Mouse (Mus musculus): Measurements from ENCODE around the gene Fancg. TPM values are rescaled to one million over a fixed set of nuclear protein-coding genes. Genes with fewer than 3 reads are reported as not detected.
A peak's percentile ranks its signal among the peaks of the same experiment; 100 is the strongest.

Gene Fancg
- total RNA-seq (2021) = 1 to 10 TPM; 8.3 to 8.9 TPM

DNA sequence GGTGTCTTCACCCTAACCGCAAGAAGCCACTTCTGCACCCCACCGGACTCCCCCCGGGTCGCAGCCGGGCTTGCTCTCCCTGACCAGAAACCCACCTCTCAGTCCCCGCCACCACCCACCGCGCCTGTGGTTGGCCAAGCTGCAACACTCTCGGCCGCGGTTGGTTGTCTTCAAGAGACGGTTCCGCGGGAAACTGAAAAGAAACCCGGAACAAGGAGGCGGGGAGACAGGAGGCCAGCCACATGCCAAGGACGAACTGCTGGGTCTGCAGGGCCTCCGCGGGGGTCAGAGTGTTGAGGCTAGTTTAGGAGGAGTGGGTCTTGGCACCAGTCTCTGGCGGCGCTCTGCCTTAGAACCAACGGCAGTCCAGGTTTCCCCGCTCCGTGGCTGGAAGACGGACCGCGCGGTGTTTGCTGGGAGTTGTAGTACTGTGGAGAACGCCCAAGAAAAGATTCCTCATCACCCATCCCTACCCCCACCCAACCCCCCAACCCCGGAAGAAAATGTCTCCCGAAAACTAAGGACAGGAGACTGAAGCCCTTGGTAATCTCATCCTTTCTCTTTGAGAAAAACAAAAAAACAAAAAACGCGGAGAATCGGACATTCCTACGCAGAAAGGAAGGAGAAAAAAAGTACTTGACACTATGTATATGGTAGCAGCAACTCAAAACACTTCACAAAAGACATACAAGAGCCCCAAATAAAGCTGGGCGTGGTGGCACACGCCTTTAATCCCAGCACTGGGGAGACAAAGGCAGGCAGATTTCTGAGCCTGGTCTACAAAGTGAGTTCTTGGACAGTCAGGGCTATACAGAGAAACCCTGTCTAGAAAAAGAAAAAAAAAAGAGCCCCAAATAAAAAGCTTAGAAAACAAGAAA is at the start of gene Fancg:
Fancg (minus strand) TSS at position 346 of the 878 bp plus-strand sequence.
- peak; percentile 85 for DNase-seq

DNA sequence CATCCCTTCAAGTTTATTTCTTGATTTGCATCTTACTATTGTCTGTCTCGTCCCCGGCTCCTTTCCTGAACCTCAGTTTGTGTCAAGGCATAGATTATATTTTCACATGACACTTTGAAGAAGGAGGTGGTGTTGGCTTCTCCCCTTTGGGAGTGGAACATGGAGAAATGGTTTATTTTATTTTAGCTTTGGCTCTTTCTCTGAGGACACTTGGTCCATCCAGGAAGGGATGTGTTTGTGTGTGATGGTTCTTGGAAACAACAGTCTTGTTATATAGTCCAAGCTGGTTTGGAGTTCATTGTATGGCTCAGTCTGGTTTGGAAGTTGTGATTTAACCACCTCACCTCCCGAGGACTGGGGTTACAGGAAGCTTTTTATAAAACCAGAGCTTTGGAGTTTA is 49.4 kb upstream of the Fancg start:
- DNase-seq = no peak

GRCm38 (mm10) chr4:43058753-43059654 is 48.7 kb upstream of the Fancg start, which contains the start of gene Unc13b:
Unc13b (plus strand) TSS chr4:43058953.
- DNase-seq = peak; percentile 88 to 90

DNA sequence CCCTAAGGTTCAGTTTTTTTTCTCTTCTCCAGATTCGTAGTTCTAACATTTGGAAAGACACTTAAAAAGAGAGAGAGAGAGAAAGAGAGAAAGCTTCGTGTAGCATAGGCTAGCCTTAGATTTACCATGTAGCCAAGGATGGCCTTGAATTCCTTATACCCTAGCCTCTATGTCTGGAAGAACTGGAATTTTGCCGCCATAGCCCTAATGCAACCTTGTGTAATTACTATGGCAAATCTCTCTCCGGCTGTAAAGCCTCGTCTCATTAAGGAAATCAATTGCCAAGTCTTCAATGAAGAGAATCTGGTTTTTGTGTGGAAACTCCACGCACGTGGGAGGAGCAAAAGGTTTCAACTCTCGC is 48.1 kb upstream of the Fancg start:
- no peak for DNase-seq

GRCm38 (mm10) chr4:43057654-43058053 is 47.3 kb upstream of the Fancg start:
- DNase-seq = no peak

GRCm38 (mm10) chr4:43052627-43053026 is 42.3 kb upstream of the Fancg start:
- no peak for DNase-seq

- peak in 1 of 2 experiments; percentile 52 for DNase-seq
These were observed 36.9 kb upstream of the Fancg start for GRCm38 (mm10) chr4:43047231-43047630.

GRCm38 (mm10) chr4:43046607-43047006 is 36.3 kb upstream of the Fancg start:
- no peak for DNase-seq

DNA sequence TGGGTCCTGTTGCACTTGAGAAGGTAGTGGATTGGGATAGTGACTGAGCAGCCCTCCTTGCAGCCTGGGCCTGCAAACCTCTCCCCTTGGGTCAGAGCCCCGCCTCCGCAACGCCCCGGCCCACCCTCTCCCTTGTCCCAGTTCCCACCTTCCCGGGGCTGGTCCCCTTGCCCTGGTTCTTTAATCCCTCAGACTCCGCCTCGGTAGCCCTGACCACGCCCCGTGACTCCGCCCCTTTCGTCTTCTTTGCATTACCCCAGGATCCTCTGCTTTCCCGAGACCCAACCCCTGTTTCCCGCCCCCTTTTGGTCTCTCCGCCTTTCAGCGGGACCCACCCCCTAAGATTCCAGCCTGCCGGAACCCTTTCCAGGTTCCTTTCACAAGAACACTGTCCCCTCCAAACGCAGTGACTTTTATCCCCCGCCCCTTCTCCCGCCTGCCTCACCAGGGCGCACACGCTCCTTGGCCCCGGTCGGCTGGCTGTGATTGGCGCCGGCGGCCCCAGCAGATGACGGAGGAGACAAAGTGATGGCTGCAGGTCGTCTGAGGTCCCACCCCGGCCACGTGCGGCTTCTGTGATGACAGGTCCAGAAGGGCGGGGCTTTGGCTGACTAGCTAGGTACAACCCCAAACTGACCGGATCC is 35.5 kb upstream of the Fancg start, which contains the start of gene Fam214b:
Fam214b (minus strand) TSS at position 562 of the 644 bp plus-strand sequence.
- DNase-seq = peak; percentile 93 to 95

DNA sequence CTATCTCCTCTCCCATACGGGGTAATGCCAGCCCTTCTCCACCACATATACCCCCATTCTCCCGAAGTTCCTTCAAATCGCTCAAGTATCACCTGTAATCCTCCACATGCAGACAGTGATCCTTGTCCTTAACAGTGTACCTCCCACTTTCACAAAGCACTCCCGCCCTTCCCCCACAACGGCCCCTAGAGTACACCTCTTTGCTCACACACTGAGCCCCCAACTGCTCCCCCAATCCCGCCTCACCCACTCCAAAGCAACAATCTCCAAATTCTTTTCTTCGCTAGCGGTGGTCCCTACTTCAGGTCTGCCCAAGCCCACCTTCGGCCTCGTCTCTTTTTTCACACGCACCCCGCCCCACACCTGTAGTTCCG is 35.0 kb upstream of the Fancg start:
- no peak for DNase-seq

- DNase-seq = no peak
These were observed 34.4 kb upstream of the Fancg start for GRCm38 (mm10) chr4:43044673-43045072.

DNA sequence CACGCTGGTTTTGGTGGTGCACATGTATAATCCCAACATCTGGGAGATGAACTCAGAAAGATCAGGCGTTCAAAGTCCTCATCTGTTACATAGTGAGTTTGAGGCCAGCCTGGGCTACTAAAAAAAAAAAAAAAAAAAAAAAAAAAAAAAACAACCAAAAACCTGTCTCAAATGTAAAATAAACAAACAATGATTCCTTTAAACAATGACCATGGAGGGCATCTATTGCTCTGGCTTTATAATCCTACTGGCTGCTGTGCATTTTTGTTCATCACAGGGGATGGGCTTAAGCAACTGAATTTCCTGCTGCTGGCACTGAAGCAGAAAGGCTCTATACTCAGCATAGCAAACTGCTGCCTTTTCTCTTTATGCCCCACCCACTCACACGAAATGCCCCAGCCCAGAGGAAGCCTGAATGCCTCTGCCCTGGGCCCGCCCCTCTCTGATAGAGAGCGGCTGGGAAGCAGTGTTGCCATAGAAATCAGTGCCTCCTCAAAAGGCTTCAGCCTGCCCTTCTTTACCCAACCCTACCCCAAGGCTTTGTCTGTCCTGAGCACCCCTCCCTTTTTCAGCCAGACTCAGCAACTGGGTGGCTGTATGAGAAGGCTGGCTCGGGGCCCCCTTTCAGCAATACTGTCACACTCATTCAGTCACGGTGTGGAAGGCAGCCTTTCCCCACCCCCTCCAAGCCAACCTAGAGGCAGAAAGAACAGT is 33.5 kb upstream of the Fancg start:
- peak; percentile 53 to 60 for DNase-seq

GRCm38 (mm10) chr4:43040881-43041547 is 30.7 kb upstream of the Fancg start:
- no peak for DNase-seq

- DNase-seq = peak; percentile 93 to 94
These were observed 29.8 kb upstream of the Fancg start for GRCm38 (mm10) chr4:43040114-43040572.

GRCm38 (mm10) chr4:43039609-43040008 is 29.3 kb upstream of the Fancg start:
- DNase-seq = no peak

DNA sequence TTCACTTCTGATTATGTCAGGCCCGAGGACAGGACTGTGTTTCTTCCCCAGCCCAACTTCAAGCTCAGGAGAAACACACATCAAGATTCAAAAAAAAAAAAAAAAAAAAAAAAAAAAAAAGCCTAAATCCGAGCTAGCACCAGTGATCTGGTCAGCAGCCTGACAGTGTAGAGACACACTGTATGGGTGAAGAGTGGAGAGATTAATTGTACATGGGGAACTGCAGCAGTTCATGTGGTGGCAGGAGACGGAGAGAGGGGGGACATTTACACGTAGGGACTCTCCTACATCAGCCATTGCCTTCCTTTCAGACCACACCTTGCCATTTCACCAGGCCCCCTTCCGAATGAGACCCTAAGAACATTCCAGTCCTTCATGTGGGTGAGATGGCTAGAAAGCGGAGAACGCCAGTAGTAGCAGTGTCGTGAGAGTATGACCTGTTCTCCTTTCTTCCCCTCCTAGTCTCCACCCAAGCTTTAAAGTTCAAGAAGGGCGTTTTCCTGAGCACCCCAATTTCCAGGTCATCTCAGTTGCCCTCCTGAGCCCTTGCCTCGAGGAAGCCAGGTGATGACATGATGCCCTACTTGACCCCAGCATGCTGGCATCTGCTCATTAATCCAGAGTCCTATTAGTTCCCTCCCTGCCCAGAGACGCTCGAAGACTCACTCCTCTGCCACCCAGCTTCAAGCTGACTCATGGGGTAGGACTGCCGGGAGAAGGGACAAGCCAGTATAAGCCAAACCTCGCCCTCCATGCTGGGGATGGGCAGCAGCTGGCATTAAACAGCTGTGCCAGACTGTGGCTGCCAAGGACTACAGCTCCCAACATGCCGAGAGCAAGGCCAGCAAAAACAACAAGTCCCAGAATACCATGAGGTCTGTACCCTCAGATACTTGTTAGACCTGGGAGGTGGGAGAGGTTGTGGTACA is 28.5 kb upstream of the Fancg start:
- DNase-seq = peak in 1 of 2 experiments; percentile 50

DNA sequence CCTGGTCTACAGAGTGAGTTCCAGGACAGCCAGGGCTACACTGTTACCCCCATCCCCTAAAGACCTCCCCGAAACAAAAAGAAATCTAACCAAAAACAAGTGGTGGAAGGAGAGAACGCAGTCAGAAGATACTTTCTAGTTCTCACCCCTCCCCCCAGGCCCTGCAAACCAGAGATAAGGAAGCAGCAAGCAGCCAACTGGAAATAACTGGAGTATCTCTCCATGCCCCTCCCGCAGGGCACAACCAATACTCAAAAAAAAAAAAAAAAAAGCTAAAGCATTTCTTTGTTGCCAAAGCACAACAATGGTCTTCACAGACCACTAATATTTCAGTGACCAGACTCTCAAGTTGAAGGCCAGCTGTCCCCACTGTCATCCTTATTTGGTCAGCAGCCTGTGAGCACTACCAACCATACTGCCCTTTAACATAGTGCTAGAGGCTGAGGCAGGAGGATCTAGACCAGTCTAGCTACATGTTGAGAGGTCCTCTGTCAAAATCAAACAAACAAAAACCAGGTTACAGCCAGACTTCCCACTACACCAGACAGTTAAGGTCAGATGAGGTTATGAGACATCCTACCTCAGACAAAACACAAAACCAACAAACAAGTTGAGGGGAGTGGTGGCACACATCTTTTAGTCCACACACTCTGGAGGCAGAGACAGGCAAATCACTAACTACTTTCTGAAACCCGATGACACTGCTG is 27.7 kb upstream of the Fancg start:
- DNase-seq = no peak

GRCm38 (mm10) chr4:43036356-43036755 is 26.1 kb upstream of the Fancg start:
- no peak for DNase-seq

GRCm38 (mm10) chr4:43035851-43036250 is 25.5 kb upstream of the Fancg start:
- DNase-seq = no peak
